Comparison of ENCODE assay signal across 17 mouse cellular contexts in the genomic region with DNA sequence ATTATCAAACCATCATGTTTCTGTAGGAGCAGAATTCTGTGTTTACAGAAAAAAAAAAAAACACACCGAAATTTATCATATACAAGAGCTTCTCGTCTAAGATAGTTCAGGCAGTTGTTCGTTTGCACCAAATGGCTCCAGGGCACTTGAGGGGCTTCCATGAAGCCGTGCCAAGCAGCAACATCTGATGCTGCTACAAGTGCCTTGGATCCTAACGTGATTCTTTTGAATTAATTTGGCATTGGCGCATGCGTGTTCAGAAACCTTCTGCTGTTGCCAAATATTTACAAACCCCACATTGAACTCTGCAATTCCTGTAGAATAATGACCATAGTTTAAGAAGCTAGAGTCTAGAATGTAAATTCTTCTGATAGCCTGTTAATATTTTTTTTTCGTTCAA. TPM values are rescaled to one million over a fixed set of nuclear protein-coding genes. Genes with fewer than 3 reads are reported as not detected.
DNase-seq lines count a peak whose midpoint lies in the region; ATAC-seq and TF ChIP-seq lines count a peak whose summit lies in the region.
"Had no signal": no experiment of that assay in that cellular context is flagged by ENCODE, and none has a peak within 500 bp of the region (broad histone marks: within the 10 kb centered on the region; RNA-seq: fewer than 3 reads in every experiment).

No protein-coding gene starts in this region.

- no peak overlapping the region for H3K4me2 ChIP-seq in embryonic facial prominence, embryonic 14.5 days (ENCODE audit: low read depth, low read length)
- H3K4me2 ChIP-seq in hindbrain, postnatal 0 days (ENCODE audit: low read depth, low read length), result no peak overlapping the region
- no peak overlapping the region for H3K4me2 ChIP-seq in hindbrain, embryonic 11.5 days (replicated peaks; ENCODE audit: low read depth, low read length)
- H3K4me2 ChIP-seq in midbrain, embryonic 14.5 days (ENCODE audit: low read length), result no peak overlapping the region
- H3K4me2 ChIP-seq: embryonic facial prominence, embryonic 15.5 days; heart, embryonic 12.5 days; intestine, embryonic 15.5 days had no signal

- H3K4me3 ChIP-seq in embryonic facial prominence, embryonic 14.5 days (ENCODE audit: low read depth, low read length), result no peak overlapping the region
- H3K4me3 ChIP-seq in embryonic facial prominence, embryonic 10.5 days, result no peak overlapping the region
- no peak overlapping the region for H3K4me3 ChIP-seq in hindbrain, postnatal 0 days (ENCODE audit: low read length)
- no peak overlapping the region for H3K4me3 ChIP-seq in hindbrain, embryonic 11.5 days (ENCODE audit: low read depth, low read length)
- no peak overlapping the region for H3K4me3 ChIP-seq in midbrain, embryonic 14.5 days (replicated peaks; ENCODE audit: low read depth, low read length)
- H3K4me3 ChIP-seq in midbrain, embryonic 10.5 days, result no peak overlapping the region
- H3K4me3 ChIP-seq: embryonic facial prominence, embryonic 15.5 days; erythroblast, embryonic 14.5 days; gastrocnemius, adult 2 months; heart, embryonic 12.5 days; hindbrain, embryonic 10.5 days; intestine, embryonic 15.5 days had no signal

- 63% methylated on average over 8 of the region's 8 CpGs for WGBS in embryonic facial prominence, embryonic 14.5 days
- WGBS in embryonic facial prominence, embryonic 10.5 days, result 81% methylated on average over 8 of the region's 8 CpGs
- 39% methylated on average over 8 of the region's 8 CpGs for WGBS in hindbrain, postnatal 0 days
- 90% methylated on average over 8 of the region's 8 CpGs for WGBS in hindbrain, embryonic 11.5 days
- 75% methylated on average over 8 of the region's 8 CpGs for WGBS in midbrain, embryonic 14.5 days
- WGBS in midbrain, embryonic 10.5 days, result 91% methylated on average over 8 of the region's 8 CpGs

- no peak overlapping the region for H3K27ac ChIP-seq in embryonic facial prominence, embryonic 14.5 days (replicated peaks; ENCODE audit: low read depth, low read length)
- H3K27ac ChIP-seq in embryonic facial prominence, embryonic 10.5 days (replicated peaks), result no peak overlapping the region
- no peak overlapping the region for H3K27ac ChIP-seq in hindbrain, postnatal 0 days
- H3K27ac ChIP-seq in hindbrain, embryonic 11.5 days (ENCODE audit: low read depth, low read length), result no peak overlapping the region
- H3K27ac ChIP-seq in midbrain, embryonic 14.5 days (replicated peaks; ENCODE audit: low read depth, low read length), result no peak overlapping the region
- H3K27ac ChIP-seq in midbrain, embryonic 10.5 days (replicated peaks), result no peak overlapping the region
- H3K27ac ChIP-seq: embryonic facial prominence, embryonic 15.5 days; gastrocnemius, adult 2 months; hindbrain, embryonic 10.5 days; intestine, embryonic 15.5 days had no signal

- DNase-seq in embryonic facial prominence, embryonic 14.5 days (ENCODE audit: low spot score), result peak; percentile 54
- DNase-seq in embryonic facial prominence, embryonic 10.5 days (ENCODE audit: low spot score), result no peak
- peak; percentile 78 for DNase-seq in hindbrain, postnatal 0 days (ENCODE audit: low spot score)
- no peak for DNase-seq in hindbrain, embryonic 11.5 days (ENCODE audit: low spot score)
- peak; percentile 70 for DNase-seq in midbrain, embryonic 14.5 days
- no peak for DNase-seq in midbrain, embryonic 10.5 days (ENCODE audit: low spot score)
- no peak for DNase-seq in embryo, embryonic 10.5 days (ENCODE audit: low spot score)
- DNase-seq: adrenal gland, postnatal 14 days; cerebellum, adult 2 months; cerebellum, postnatal 25 days; gastrocnemius, adult 2 months; gastrocnemius, postnatal 25 days had no signal

- H3K36me3 ChIP-seq in embryonic facial prominence, embryonic 14.5 days (ENCODE audit: control insufficient read depth, insufficient read depth, low read length), result no peaks in the 10 kb centered on the region
- H3K36me3 ChIP-seq in embryonic facial prominence, embryonic 10.5 days (replicated peaks), result no peaks in the 10 kb centered on the region
- no peaks in the 10 kb centered on the region for H3K36me3 ChIP-seq in hindbrain, postnatal 0 days (ENCODE audit: insufficient read depth, low read length)
- no peaks in the 10 kb centered on the region for H3K36me3 ChIP-seq in hindbrain, embryonic 11.5 days (ENCODE audit: control insufficient read depth, insufficient read depth, low read length)
- no peaks in the 10 kb centered on the region for H3K36me3 ChIP-seq in midbrain, embryonic 14.5 days (ENCODE audit: control insufficient read depth, insufficient read depth, low read length)
- H3K36me3 ChIP-seq in midbrain, embryonic 10.5 days, result no peaks in the 10 kb centered on the region
- H3K36me3 ChIP-seq: embryonic facial prominence, embryonic 15.5 days; heart, embryonic 12.5 days; hindbrain, embryonic 10.5 days; intestine, embryonic 15.5 days had no signal

- no peaks in the 10 kb centered on the region for H3K4me1 ChIP-seq in embryonic facial prominence, embryonic 14.5 days (ENCODE audit: control insufficient read depth, insufficient read depth, low read length)
- H3K4me1 ChIP-seq in embryonic facial prominence, embryonic 10.5 days, result peaks cover 11% of the 10 kb centered on the region; the same call in 1 of the 2 replicates
- H3K4me1 ChIP-seq in hindbrain, postnatal 0 days (ENCODE audit: insufficient read depth, low read length), result peaks cover 4% of the 10 kb centered on the region; the same call in 1 of the 2 replicates
- peaks cover 3% of the 10 kb centered on the region; the same call in 1 of the 2 replicates for H3K4me1 ChIP-seq in hindbrain, embryonic 11.5 days (replicated peaks; ENCODE audit: control insufficient read depth, insufficient read depth, low read length)
- peaks cover 3% of the 10 kb centered on the region; the same call in 1 of the 2 replicates for H3K4me1 ChIP-seq in midbrain, embryonic 14.5 days (ENCODE audit: control insufficient read depth, insufficient read depth, low read length)
- peaks cover 17% of the 10 kb centered on the region for H3K4me1 ChIP-seq in midbrain, embryonic 10.5 days
- H3K4me1 ChIP-seq: embryonic facial prominence, embryonic 15.5 days had no signal

- no peaks in the 10 kb centered on the region for H3K9me3 ChIP-seq in embryonic facial prominence, embryonic 14.5 days (ENCODE audit: control insufficient read depth, low read length)
- H3K9me3 ChIP-seq in embryonic facial prominence, embryonic 10.5 days, result no peaks in the 10 kb centered on the region
- H3K9me3 ChIP-seq in hindbrain, postnatal 0 days (ENCODE audit: low read length), result no peaks in the 10 kb centered on the region
- no peaks in the 10 kb centered on the region for H3K9me3 ChIP-seq in hindbrain, embryonic 11.5 days (ENCODE audit: control insufficient read depth, low read length)
- H3K9me3 ChIP-seq in midbrain, embryonic 14.5 days (ENCODE audit: control insufficient read depth, low read length), result no peaks in the 10 kb centered on the region
- no peaks in the 10 kb centered on the region for H3K9me3 ChIP-seq in midbrain, embryonic 10.5 days (replicated peaks)
- H3K9me3 ChIP-seq: embryonic facial prominence, embryonic 15.5 days; hindbrain, embryonic 10.5 days; intestine, embryonic 15.5 days had no signal

- ATAC-seq in embryonic facial prominence, embryonic 14.5 days (ENCODE audit: low read depth), result no peak
- ATAC-seq in hindbrain, postnatal 0 days, result no peak
- no peak for ATAC-seq in hindbrain, embryonic 11.5 days (ENCODE audit: low FRiP score)
- no peak for ATAC-seq in midbrain, embryonic 14.5 days (ENCODE audit: low FRiP score, low TSS enrichment)
- ATAC-seq: intestine, embryonic 15.5 days had no signal

- no peak for TF ChIP-seq CTCF in hindbrain, postnatal 0 days (IDR thresholded peaks at IDR 0.05; ENCODE audit: low read depth)

- no peaks in the 10 kb centered on the region for H3K27me3 ChIP-seq in embryonic facial prominence, embryonic 14.5 days (replicated peaks; ENCODE audit: control insufficient read depth, insufficient read depth, low read length)
- no peaks in the 10 kb centered on the region for H3K27me3 ChIP-seq in embryonic facial prominence, embryonic 10.5 days (replicated peaks; ENCODE audit: low read depth, poor library complexity, severe bottlenecking)
- H3K27me3 ChIP-seq in hindbrain, postnatal 0 days (ENCODE audit: insufficient read depth, low read length), result no peaks in the 10 kb centered on the region
- H3K27me3 ChIP-seq in hindbrain, embryonic 11.5 days (ENCODE audit: control insufficient read depth, insufficient read depth, low read length), result no peaks in the 10 kb centered on the region
- no peaks in the 10 kb centered on the region for H3K27me3 ChIP-seq in midbrain, embryonic 14.5 days (ENCODE audit: control insufficient read depth, insufficient read depth, low read length)
- H3K27me3 ChIP-seq in midbrain, embryonic 10.5 days (ENCODE audit: low read depth, poor library complexity, severe bottlenecking), result no peaks in the 10 kb centered on the region
- H3K27me3 ChIP-seq: embryonic facial prominence, embryonic 15.5 days; heart, embryonic 12.5 days; intestine, embryonic 15.5 days had no signal

- H3K9ac ChIP-seq in embryonic facial prominence, embryonic 14.5 days (ENCODE audit: low read depth, low read length), result no peak overlapping the region
- H3K9ac ChIP-seq in hindbrain, postnatal 0 days (replicated peaks; ENCODE audit: low read length), result no peak overlapping the region
- no peak overlapping the region for H3K9ac ChIP-seq in hindbrain, embryonic 11.5 days (ENCODE audit: low read depth, low read length)
- H3K9ac ChIP-seq in midbrain, embryonic 14.5 days (replicated peaks; ENCODE audit: low read length), result no peak overlapping the region
- H3K9ac ChIP-seq: embryonic facial prominence, embryonic 15.5 days; heart, embryonic 12.5 days; intestine, embryonic 15.5 days had no signal

RNA-seq across cellular contexts. Expression of gene P2rx4, which starts 11.8 kb away (rescaled TPM):
- 20.1 and 22.2 TPM in 2 replicates for polyA plus RNA-seq in embryonic facial prominence, embryonic 14.5 days (2014; fragmentation: Nextera tagmentation; extraction: Ambion mirVana)
- 5.1 and 6.5 TPM in 2 replicates for polyA plus RNA-seq in embryonic facial prominence, embryonic 10.5 days (2016; fragmentation: Nextera tagmentation; extraction: Ambion mirVana)
- total RNA-seq in hindbrain, postnatal 0 days (2014; rRNA removed), result 11.6 and 17.4 TPM in 2 replicates
- 21.1 and 21.7 TPM in 2 replicates for polyA plus RNA-seq in hindbrain, postnatal 0 days (2015; fragmentation: Nextera tagmentation; extraction: Ambion mirVana)
- 10.8 and 12.4 TPM in 2 replicates for polyA plus RNA-seq in hindbrain, embryonic 11.5 days (2014; fragmentation: Nextera tagmentation; extraction: Ambion mirVana)
- 10.7 and 13.6 TPM in 2 replicates for polyA plus RNA-seq in midbrain, embryonic 14.5 days (2014; fragmentation: Nextera tagmentation; extraction: Ambion mirVana)
- 3.5 and 9.6 TPM in 2 replicates for polyA plus RNA-seq in midbrain, embryonic 10.5 days (2016; fragmentation: Nextera tagmentation; extraction: Ambion mirVana)

RNA-seq across cellular contexts. Expression of gene P2rx7, which starts 51.8 kb away (rescaled TPM):
- 2.1 and 2.3 TPM in 2 replicates for polyA plus RNA-seq in embryonic facial prominence, embryonic 14.5 days (2014; fragmentation: Nextera tagmentation; extraction: Ambion mirVana)
- 0.30 and 0.35 TPM in 2 replicates for polyA plus RNA-seq in embryonic facial prominence, embryonic 10.5 days (2016; fragmentation: Nextera tagmentation; extraction: Ambion mirVana)
- total RNA-seq in hindbrain, postnatal 0 days (2014; rRNA removed), result 13.5 and 16.2 TPM in 2 replicates
- polyA plus RNA-seq in hindbrain, postnatal 0 days (2015; fragmentation: Nextera tagmentation; extraction: Ambion mirVana), result 7.1 and 7.3 TPM in 2 replicates
- polyA plus RNA-seq in hindbrain, embryonic 11.5 days (2014; fragmentation: Nextera tagmentation; extraction: Ambion mirVana), result 3.4 and 3.5 TPM in 2 replicates
- 3.2 and 3.9 TPM in 2 replicates for polyA plus RNA-seq in midbrain, embryonic 14.5 days (2014; fragmentation: Nextera tagmentation; extraction: Ambion mirVana)
- 0.63 and 1.0 TPM in 2 replicates for polyA plus RNA-seq in midbrain, embryonic 10.5 days (2016; fragmentation: Nextera tagmentation; extraction: Ambion mirVana)
- polyA plus RNA-seq: erythroblast, embryonic 14.5 days had no signal

Comparison
In these comparisons a context has a peak if more than half of its experiments do, and no peak if none do; other contexts are left out.
1. DNase-seq: peak in embryonic facial prominence, embryonic 14.5 days (single experiment), hindbrain, postnatal 0 days (single experiment) and midbrain, embryonic 14.5 days (single experiment); none in embryonic facial prominence, embryonic 10.5 days (single experiment), hindbrain, embryonic 11.5 days (single experiment), midbrain, embryonic 10.5 days (single experiment) and embryo, embryonic 10.5 days (single experiment).